Mouse (Mus musculus) midbrain, postnatal 0 days (tissue): Measurements from ENCODE around the gene Igf2r. TPM values are rescaled to one million over a fixed set of nuclear protein-coding genes. Genes with fewer than 3 reads are reported as not detected.

ENCODE experiments used
- ATAC-seq: fragments of 200-750 bp; cut with Nextera tagmentation; 2 replicates; pipeline ENCODE4 v1.8.0; 2017; ENCODE audit warnings: moderate number of reproducible peaks, mild to moderate bottlenecking, moderate TSS enrichment, moderate library complexity; ENCODE audit not compliant: low FRiP score
- DNase-seq: peaks from one replicate; pipeline ENCODE4 v3.0.0-alpha.2; 2015; ENCODE audit warnings: low spot score
- H3K27ac ChIP-seq: fragments of 300-500 bp; sonication (generic); 2 replicates; pipeline ENCODE4 v1.5.1; 2014; ENCODE audit warnings: low read depth, mild to moderate bottlenecking, low read length, mixed read lengths
- H3K27me3 ChIP-seq: fragments of 300-500 bp; sonication (generic); 2 replicates; pipeline ENCODE4 v1.6.1; 2014; ENCODE audit warnings: low read length, control low read depth, mixed read lengths; ENCODE audit not compliant: insufficient read depth
- H3K36me3 ChIP-seq: fragments of 300-500 bp; sonication (generic); 2 replicates; pipeline ENCODE4 v1.6.1; 2014; ENCODE audit warnings: low read length, control low read depth, mixed read lengths; ENCODE audit not compliant: insufficient read depth
- H3K4me1 ChIP-seq: fragments of 300-500 bp; sonication (generic); 2 replicates; pipeline ENCODE4 v1.6.1; 2014; ENCODE audit warnings: mild to moderate bottlenecking, control low read depth, antibody characterized with exemption, low read length, mixed read lengths; ENCODE audit not compliant: insufficient read depth
- H3K4me2 ChIP-seq: fragments of 300-500 bp; sonication (generic); 2 replicates; pipeline ENCODE4 v1.6.1; 2014; ENCODE audit warnings: low read depth, mild to moderate bottlenecking, low read length, mixed read lengths; ENCODE audit not compliant: poor library complexity, severe bottlenecking
- H3K4me3 ChIP-seq: fragments of 300-500 bp; sonication (generic); 2 replicates; pipeline ENCODE4 v1.5.1; 2014; ENCODE audit warnings: low read depth, mild to moderate bottlenecking, low read length, moderate library complexity
- H3K9ac ChIP-seq: fragments of 300-500 bp; sonication (generic); replicated peaks from 2 replicates; pipeline ENCODE4 v1.6.1; 2014; ENCODE audit warnings: mild to moderate bottlenecking, low read length, moderate library complexity, mixed read lengths; ENCODE audit not compliant: poor library complexity, severe bottlenecking
- H3K9me3 ChIP-seq: fragments of 300-500 bp; sonication (generic); 2 replicates; pipeline ENCODE4 v1.6.1; 2016; ENCODE audit warnings: low read length, control low read depth
- CTCF ChIP-seq: IDR thresholded peaks from 2 replicates; pipeline ENCODE4 v1.5.1; 2016; ENCODE audit warnings: antibody characterized with exemption, mild to moderate bottlenecking
- WGBS: fragments of 180-500 bp; shearing (Covaris S2); extraction: QIAGEN DNeasy Blood & Tissue Kit; methylation state at CpG from one replicate; pipeline ENCODE4 v1.1.7; 2014; 5-methylcytosine and 5-hydroxymethylcytosine counted together
- polyA plus RNA-seq: library from polyadenylated mRNA; unstranded; fragments of >200 nt; fragmentation: Nextera tagmentation; extraction: Ambion mirVana; gene quantifications from 2 replicates; pipeline ENCODE4 v1.2.1, GENCODE M21; 2015
- total RNA-seq: library from RNA; depleted of rRNA; stranded (reverse); fragments of >200 nt; gene quantifications from 2 replicates; pipeline ENCODE4 v1.2.3, GENCODE M21; 2014

Igf2r gene
- total and polyA plus RNA-seq, 2 experiments from 2014 or later: 5.4 to 31.7 TPM

- TF ChIP-seq CTCF: no peak
- no peak overlapping the region for H3K9ac ChIP-seq
- no peak overlapping the region for H3K27ac ChIP-seq
- ATAC-seq: no peak
- 90% methylated on average over 5 of the region's 5 CpGs for WGBS
- peaks cover 13% of the 10 kb centered on the region; the same call in 1 of the 2 replicates for H3K4me1 ChIP-seq
- no peaks in the 10 kb centered on the region for H3K9me3 ChIP-seq
- DNase-seq: no peak
- no peaks in the 10 kb centered on the region for H3K36me3 ChIP-seq
- H3K4me3 ChIP-seq: no peak overlapping the region
- peak overlapping the region; percentile 82; the same call in 1 of the 2 replicates for H3K4me2 ChIP-seq
- H3K27me3 ChIP-seq: no peaks in the 10 kb centered on the region
These were observed 1.0 kb upstream of the Igf2r start for GRCm38 (mm10) chr17:12770500-12770899.

GRCm38 (mm10) chr17:12768415-12769379 is 767 bp downstream of the Igf2r start:
- Histone ChIP-seq H3K4me2 (peak overlapping the region; percentile 82), H3K27ac (peak overlapping the region; percentile 55; the same call in 1 of the 2 replicates), H3K9ac (peak overlapping the region; percentile 61), H3K27me3 (no peaks in the 10 kb centered on the region), H3K4me3 (peak overlapping the region; percentile 55), H3K9me3 (no peaks in the 10 kb centered on the region), H3K4me1 (peaks cover 13% of the 10 kb centered on the region; the same call in 1 of the 2 replicates), H3K36me3 (no peaks in the 10 kb centered on the region)
- no peak for TF ChIP-seq CTCF
- WGBS: 9% methylated on average over 41 of the region's 41 CpGs
- ATAC-seq (peak; percentile 29), DNase-seq (no peak)

DNA sequence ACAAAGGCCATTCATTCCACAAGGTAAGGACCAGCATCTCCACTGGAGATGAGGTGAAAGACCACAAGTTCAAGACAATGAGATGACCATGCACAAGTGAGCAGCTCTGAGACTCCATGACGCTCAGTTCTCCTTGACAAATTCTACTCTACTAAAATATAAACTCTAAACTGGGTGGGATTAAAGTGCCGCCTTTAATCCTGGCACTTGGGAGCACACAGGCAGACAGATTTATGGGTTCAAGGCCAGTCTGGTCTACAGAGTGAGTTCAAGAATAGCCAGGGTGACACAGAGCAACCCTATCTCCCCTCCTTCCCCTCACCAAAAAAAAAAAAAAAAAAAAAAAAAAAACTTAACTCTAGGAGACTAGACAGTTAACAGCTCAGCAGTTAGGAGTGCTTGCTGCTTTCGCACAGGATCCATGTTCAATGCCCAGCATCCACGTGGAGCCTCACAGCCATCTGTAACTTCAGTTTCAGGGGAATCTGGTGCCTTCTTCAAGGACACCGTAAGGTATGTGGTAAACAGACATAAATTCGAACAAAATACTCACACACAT is 2.1 kb downstream of the Igf2r start:
- TF ChIP-seq CTCF: no peak
- no peak for ATAC-seq
- Histone ChIP-seq H3K36me3 (no peaks in the 10 kb centered on the region), H3K4me2 (peak overlapping the region; percentile 26), H3K4me3 (no peak overlapping the region), H3K27ac (no peak overlapping the region), H3K9me3 (no peaks in the 10 kb centered on the region), H3K4me1 (peaks cover 13% of the 10 kb centered on the region; the same call in 1 of the 2 replicates), H3K9ac (no peak overlapping the region), H3K27me3 (no peaks in the 10 kb centered on the region)
- no peak for DNase-seq
- WGBS: 95% methylated on average over 6 of the region's 6 CpGs

DNA sequence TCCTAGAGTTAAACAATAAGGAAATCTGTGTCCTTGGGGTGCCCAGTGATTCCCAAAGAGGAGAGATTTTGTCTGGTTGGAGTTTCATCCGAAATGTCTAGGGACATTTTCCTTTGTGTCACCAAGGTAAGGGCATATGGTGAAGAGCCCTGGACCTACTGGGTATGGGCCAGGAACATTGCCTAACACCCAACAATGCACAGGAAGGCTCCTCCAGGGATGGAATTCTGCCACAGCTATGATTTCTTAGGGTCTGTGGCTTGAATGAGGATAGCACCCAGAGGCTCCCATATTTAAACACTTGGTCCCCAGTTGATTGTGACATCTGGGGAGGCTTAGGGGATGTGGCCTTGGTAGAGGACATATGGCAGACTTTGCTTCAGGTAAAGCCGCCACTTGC is 6.1 kb downstream of the Igf2r start:
- no peak overlapping the region for H3K4me2 ChIP-seq
- no peak for DNase-seq
- WGBS: 98% methylated on average over 2 of the region's 2 CpGs

DNA sequence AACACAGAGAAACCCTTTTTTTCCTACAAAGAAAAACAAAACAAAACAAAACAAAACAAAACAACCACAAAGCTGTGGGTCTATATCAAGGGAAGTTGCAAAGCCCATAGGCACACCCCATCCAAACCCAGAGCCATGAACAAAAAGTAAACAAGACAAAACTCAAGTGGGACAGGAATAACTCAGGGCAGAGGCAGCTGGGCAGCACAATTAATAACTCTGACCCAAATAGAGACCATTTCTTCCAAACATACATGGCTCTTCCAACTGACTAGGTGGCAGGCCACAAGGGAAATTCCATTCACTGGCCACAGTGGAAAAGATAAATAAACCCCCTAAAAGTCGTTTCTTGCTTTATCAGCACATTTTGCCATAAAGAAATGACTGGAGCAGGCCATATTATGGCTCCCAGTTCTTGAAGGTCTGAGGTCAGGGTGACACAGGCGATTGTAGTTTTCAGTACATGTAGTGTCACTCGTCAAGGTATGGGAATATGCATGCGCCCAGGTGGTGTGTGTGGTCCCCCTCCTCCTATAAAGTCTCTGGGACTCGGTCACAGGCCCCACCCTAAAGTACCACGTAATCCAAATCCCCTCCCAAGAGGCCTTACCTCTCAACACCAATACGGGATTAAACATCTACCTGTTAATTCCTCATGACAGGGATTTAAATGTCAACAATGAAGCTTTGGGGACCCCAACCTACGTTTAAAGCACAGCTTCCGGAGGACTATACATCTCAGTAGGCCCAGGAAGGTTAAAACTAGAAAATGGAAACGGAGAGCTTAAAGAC is 8.9 kb downstream of the Igf2r start:
- Histone ChIP-seq H3K27ac (no peak overlapping the region), H3K9ac (no peak overlapping the region), H3K4me1 (no peaks in the 10 kb centered on the region), H3K27me3 (no peaks in the 10 kb centered on the region), H3K4me3 (no peak overlapping the region), H3K36me3 (no peaks in the 10 kb centered on the region), H3K4me2 (no peak overlapping the region), H3K9me3 (no peaks in the 10 kb centered on the region)
- TF ChIP-seq CTCF: no peak
- WGBS: 72% methylated on average over 10 of the region's 10 CpGs
- no peak for DNase-seq
- no peak for ATAC-seq

More for the DNA sequence above, 6.1 kb downstream of the Igf2r start:
- ATAC-seq: no peak
- no peak for TF ChIP-seq CTCF
- Histone ChIP-seq H3K9ac (no peak overlapping the region), H3K27ac (no peak overlapping the region), H3K9me3 (no peaks in the 10 kb centered on the region), H3K4me3 (no peak overlapping the region), H3K4me1 (peaks cover 10% of the 10 kb centered on the region; the same call in 1 of the 2 replicates), H3K27me3 (no peaks in the 10 kb centered on the region), H3K36me3 (no peaks in the 10 kb centered on the region)
